Mouse (Mus musculus): ENCODE measurements around the gene Chrm3. TPM values are rescaled to one million over a fixed set of nuclear protein-coding genes. Genes with fewer than 3 reads are reported as not detected.
A peak's percentile ranks its signal among the peaks of the same experiment; 100 is the strongest.

Gene Chrm3
- polyA plus RNA-seq, 1 experiment from 2014 or later: 0.68 TPM

- H3K27me3 ChIP-seq (replicated peaks; ENCODE audit: control insufficient read depth, insufficient read depth, low read length): no peaks in the 10 kb centered on the region
- H3K4me2 ChIP-seq (ENCODE audit: low read depth, low read length): no peak overlapping the region
- no peak overlapping the region for H3K27ac ChIP-seq (replicated peaks; ENCODE audit: low read depth, low read length)
- DNase-seq (ENCODE audit: low spot score) (no peak), ATAC-seq (ENCODE audit: low read depth) (no peak)
- no peaks in the 10 kb centered on the region for H3K36me3 ChIP-seq (ENCODE audit: control insufficient read depth, insufficient read depth, low read length)
- H3K9ac ChIP-seq (ENCODE audit: low read depth, low read length): no peak overlapping the region
- no peaks in the 10 kb centered on the region for H3K4me1 ChIP-seq (ENCODE audit: control insufficient read depth, insufficient read depth, low read length)
- H3K9me3 ChIP-seq (ENCODE audit: control insufficient read depth, low read length): no peaks in the 10 kb centered on the region
- H3K4me3 ChIP-seq (ENCODE audit: low read depth, low read length): no peak overlapping the region
- WGBS: 69% methylated on average over 1 of the region's 1 CpGs
These were observed 430.0 kb downstream of the Chrm3 start for GRCm38 (mm10) chr13:9930606-9931005.

- peak; percentile 63 for DNase-seq (ENCODE audit: low spot score)
- no peak overlapping the region for H3K4me2 ChIP-seq (ENCODE audit: low read depth, low read length)
- H3K9me3 ChIP-seq (ENCODE audit: control insufficient read depth, low read length): no peaks in the 10 kb centered on the region
- 52% methylated on average over 2 of the region's 2 CpGs for WGBS
- no peaks in the 10 kb centered on the region for H3K36me3 ChIP-seq (ENCODE audit: control insufficient read depth, insufficient read depth, low read length)
- no peak overlapping the region for H3K4me3 ChIP-seq (ENCODE audit: low read depth, low read length)
- no peak overlapping the region for H3K27ac ChIP-seq (replicated peaks; ENCODE audit: low read depth, low read length)
- no peaks in the 10 kb centered on the region for H3K27me3 ChIP-seq (replicated peaks; ENCODE audit: control insufficient read depth, insufficient read depth, low read length)
- no peaks in the 10 kb centered on the region for H3K4me1 ChIP-seq (ENCODE audit: control insufficient read depth, insufficient read depth, low read length)
- peak; percentile 84 for ATAC-seq (ENCODE audit: low read depth)
- H3K9ac ChIP-seq (ENCODE audit: low read depth, low read length): no peak overlapping the region
These were observed 430.7 kb downstream of the Chrm3 start for GRCm38 (mm10) chr13:9929978-9930377.

GRCm38 (mm10) chr13:9921150-9921549, 439.5 kb downstream of the Chrm3 start:
- 76% methylated on average over 1 of the region's 1 CpGs for WGBS
- Histone ChIP-seq H3K27me3 (replicated peaks; ENCODE audit: control insufficient read depth, insufficient read depth, low read length) (no peaks in the 10 kb centered on the region), H3K4me2 (ENCODE audit: low read depth, low read length) (no peak overlapping the region), H3K36me3 (ENCODE audit: control insufficient read depth, insufficient read depth, low read length) (no peaks in the 10 kb centered on the region), H3K4me3 (ENCODE audit: low read depth, low read length) (no peak overlapping the region), H3K27ac (replicated peaks; ENCODE audit: low read depth, low read length) (no peak overlapping the region), H3K9me3 (ENCODE audit: control insufficient read depth, low read length) (no peaks in the 10 kb centered on the region), H3K9ac (ENCODE audit: low read depth, low read length) (no peak overlapping the region), H3K4me1 (ENCODE audit: control insufficient read depth, insufficient read depth, low read length) (no peaks in the 10 kb centered on the region)
- no peak for DNase-seq (ENCODE audit: low spot score)
- no peak for ATAC-seq (ENCODE audit: low read depth)

GRCm38 (mm10) chr13:9912697-9913096, 447.9 kb downstream of the Chrm3 start:
- Histone ChIP-seq H3K36me3 (ENCODE audit: control insufficient read depth, insufficient read depth, low read length) (no peaks in the 10 kb centered on the region), H3K9ac (ENCODE audit: low read depth, low read length) (no peak overlapping the region), H3K4me3 (ENCODE audit: low read depth, low read length) (no peak overlapping the region), H3K9me3 (ENCODE audit: control insufficient read depth, low read length) (no peaks in the 10 kb centered on the region), H3K27ac (replicated peaks; ENCODE audit: low read depth, low read length) (no peak overlapping the region), H3K4me2 (ENCODE audit: low read depth, low read length) (no peak overlapping the region), H3K4me1 (ENCODE audit: control insufficient read depth, insufficient read depth, low read length) (no peaks in the 10 kb centered on the region), H3K27me3 (replicated peaks; ENCODE audit: control insufficient read depth, insufficient read depth, low read length) (no peaks in the 10 kb centered on the region)
- 92% methylated on average over 4 of the region's 4 CpGs for WGBS
- ATAC-seq (ENCODE audit: low read depth) (no peak), DNase-seq (ENCODE audit: low spot score) (no peak)

GRCm38 (mm10) chr13:9908707-9909106, 451.9 kb downstream of the Chrm3 start:
- no peaks in the 10 kb centered on the region for H3K4me1 ChIP-seq (ENCODE audit: control insufficient read depth, insufficient read depth, low read length)
- H3K27me3 ChIP-seq (replicated peaks; ENCODE audit: control insufficient read depth, insufficient read depth, low read length): no peaks in the 10 kb centered on the region
- H3K4me3 ChIP-seq (ENCODE audit: low read depth, low read length): no peak overlapping the region
- H3K4me2 ChIP-seq (ENCODE audit: low read depth, low read length): no peak overlapping the region
- WGBS: 80% methylated on average over 2 of the region's 2 CpGs
- DNase-seq (ENCODE audit: low spot score) (no peak), ATAC-seq (ENCODE audit: low read depth) (no peak)
- H3K9ac ChIP-seq (ENCODE audit: low read depth, low read length): no peak overlapping the region
- peaks cover 3% of the 10 kb centered on the region; the same call in 1 of the 2 replicates for H3K9me3 ChIP-seq (ENCODE audit: control insufficient read depth, low read length)
- no peak overlapping the region for H3K27ac ChIP-seq (replicated peaks; ENCODE audit: low read depth, low read length)
- no peaks in the 10 kb centered on the region for H3K36me3 ChIP-seq (ENCODE audit: control insufficient read depth, insufficient read depth, low read length)

- no peaks in the 10 kb centered on the region for H3K4me1 ChIP-seq (ENCODE audit: control insufficient read depth, insufficient read depth, low read length)
- 59% methylated on average over 3 of the region's 3 CpGs for WGBS
- ATAC-seq (ENCODE audit: low read depth) (peak; percentile 62; the same call in 1 of the 2 replicates), DNase-seq (ENCODE audit: low spot score) (peak; percentile 38)
- H3K27ac ChIP-seq (replicated peaks; ENCODE audit: low read depth, low read length): no peak overlapping the region
- peaks cover 4% of the 10 kb centered on the region; the same call in 1 of the 2 replicates for H3K9me3 ChIP-seq (ENCODE audit: control insufficient read depth, low read length)
- no peak overlapping the region for H3K9ac ChIP-seq (ENCODE audit: low read depth, low read length)
- no peak overlapping the region for H3K4me2 ChIP-seq (ENCODE audit: low read depth, low read length)
- no peak overlapping the region for H3K4me3 ChIP-seq (ENCODE audit: low read depth, low read length)
- no peaks in the 10 kb centered on the region for H3K27me3 ChIP-seq (replicated peaks; ENCODE audit: control insufficient read depth, insufficient read depth, low read length)
- no peaks in the 10 kb centered on the region for H3K36me3 ChIP-seq (ENCODE audit: control insufficient read depth, insufficient read depth, low read length)
These were observed 453.4 kb downstream of the Chrm3 start for GRCm38 (mm10) chr13:9907202-9907601.

GRCm38 (mm10) chr13:9904455-9904854, 456.2 kb downstream of the Chrm3 start:
- H3K9me3 ChIP-seq (ENCODE audit: control insufficient read depth, low read length): peaks cover 4% of the 10 kb centered on the region; the same call in 1 of the 2 replicates
- H3K27ac ChIP-seq (replicated peaks; ENCODE audit: low read depth, low read length): no peak overlapping the region
- no peaks in the 10 kb centered on the region for H3K4me1 ChIP-seq (ENCODE audit: control insufficient read depth, insufficient read depth, low read length)
- ATAC-seq (ENCODE audit: low read depth): no peak
- H3K4me2 ChIP-seq (ENCODE audit: low read depth, low read length): no peak overlapping the region
- no peak for DNase-seq (ENCODE audit: low spot score)
- no peaks in the 10 kb centered on the region for H3K27me3 ChIP-seq (replicated peaks; ENCODE audit: control insufficient read depth, insufficient read depth, low read length)
- no peak overlapping the region for H3K9ac ChIP-seq (ENCODE audit: low read depth, low read length)
- no peaks in the 10 kb centered on the region for H3K36me3 ChIP-seq (ENCODE audit: control insufficient read depth, insufficient read depth, low read length)
- no peak overlapping the region for H3K4me3 ChIP-seq (ENCODE audit: low read depth, low read length)

- DNase-seq (ENCODE audit: low spot score) (no peak), ATAC-seq (ENCODE audit: low read depth) (no peak)
- no peak overlapping the region for H3K27ac ChIP-seq (replicated peaks; ENCODE audit: low read depth, low read length)
- H3K4me1 ChIP-seq (ENCODE audit: control insufficient read depth, insufficient read depth, low read length): no peaks in the 10 kb centered on the region
- no peak overlapping the region for H3K9ac ChIP-seq (ENCODE audit: low read depth, low read length)
- peaks cover 4% of the 10 kb centered on the region; the same call in 1 of the 2 replicates for H3K9me3 ChIP-seq (ENCODE audit: control insufficient read depth, low read length)
- no peaks in the 10 kb centered on the region for H3K27me3 ChIP-seq (replicated peaks; ENCODE audit: control insufficient read depth, insufficient read depth, low read length)
- H3K4me3 ChIP-seq (ENCODE audit: low read depth, low read length): no peak overlapping the region
- H3K36me3 ChIP-seq (ENCODE audit: control insufficient read depth, insufficient read depth, low read length): no peaks in the 10 kb centered on the region
- no peak overlapping the region for H3K4me2 ChIP-seq (ENCODE audit: low read depth, low read length)
- 86% methylated on average over 5 of the region's 5 CpGs for WGBS
These were observed 459.8 kb downstream of the Chrm3 start for GRCm38 (mm10) chr13:9900653-9901385.
